8 mouse cellular contexts compared by ENCODE assay signal in genomic region chr4:58911831-58912628, GRCm38 (mm10). TPM values are rescaled to one million over a fixed set of nuclear protein-coding genes. Genes with fewer than 3 reads are reported as not detected.
A peak's percentile ranks its signal among the peaks of the same experiment; 100 is the strongest.
DNase-seq lines count a peak whose midpoint lies in the region; ATAC-seq lines count a peak whose summit lies in the region.

No protein-coding gene starts in this region.

- peak overlapping the region; percentile 82 for H3K4me2 ChIP-seq in heart, embryonic 11.5 days
- peak overlapping the region; percentile 87 for H3K4me2 ChIP-seq in liver, embryonic 16.5 days (ENCODE audit: low read depth, low read length)
- H3K4me2 ChIP-seq in neural tube, embryonic 11.5 days (ENCODE audit: low read depth): peak overlapping the region; percentile 68
- H3K4me2 ChIP-seq in stomach, embryonic 16.5 days (ENCODE audit: low read depth, low read length): peak overlapping the region; percentile 77

- no peaks in the 10 kb centered on the region for H3K27me3 ChIP-seq in erythroblast, embryonic 14.5 days (ENCODE audit: control insufficient read depth)
- H3K27me3 ChIP-seq in heart, embryonic 11.5 days (ENCODE audit: control insufficient read depth, insufficient read depth, low read length): no peaks in the 10 kb centered on the region
- H3K27me3 ChIP-seq in liver, embryonic 16.5 days (ENCODE audit: control insufficient read depth, insufficient read depth, low read depth, low read length): no peaks in the 10 kb centered on the region
- no peaks in the 10 kb centered on the region for H3K27me3 ChIP-seq in neural tube, embryonic 11.5 days (ENCODE audit: control insufficient read depth, insufficient read depth, low read length)
- no peaks in the 10 kb centered on the region for H3K27me3 ChIP-seq in stomach, embryonic 16.5 days (ENCODE audit: control insufficient read depth, insufficient read depth, low read length)

- H3K36me3 ChIP-seq in erythroblast, embryonic 14.5 days (ENCODE audit: control insufficient read depth): no peaks in the 10 kb centered on the region
- no peaks in the 10 kb centered on the region for H3K36me3 ChIP-seq in heart, embryonic 11.5 days (ENCODE audit: control insufficient read depth, insufficient read depth, low read length)
- no peaks in the 10 kb centered on the region for H3K36me3 ChIP-seq in liver, embryonic 16.5 days (ENCODE audit: control insufficient read depth, insufficient read depth)
- H3K36me3 ChIP-seq in neural tube, embryonic 11.5 days (ENCODE audit: control insufficient read depth, insufficient read depth, low read length): no peaks in the 10 kb centered on the region
- no peaks in the 10 kb centered on the region for H3K36me3 ChIP-seq in stomach, embryonic 16.5 days (ENCODE audit: control insufficient read depth, insufficient read depth, low read length)

- WGBS in heart, embryonic 11.5 days (ENCODE audit: insufficient replicate concordance): under 1% methylated on average over 107 of the region's 126 CpGs
- under 1% methylated on average over 101 of the region's 126 CpGs for WGBS in liver, embryonic 16.5 days (ENCODE audit: insufficient replicate concordance)
- WGBS in neural tube, embryonic 11.5 days: under 1% methylated on average over 94 of the region's 126 CpGs
- WGBS in stomach, embryonic 16.5 days: under 1% methylated on average over 100 of the region's 126 CpGs

- peak overlapping the region; percentile 88 for H3K4me3 ChIP-seq in erythroblast, embryonic 14.5 days (replicated peaks)
- H3K4me3 ChIP-seq in heart, embryonic 11.5 days (ENCODE audit: low read depth, low read length): peak overlapping the region; percentile 94
- peak overlapping the region; percentile 96 for H3K4me3 ChIP-seq in liver, embryonic 16.5 days (ENCODE audit: low read depth, low read length)
- peak overlapping the region; percentile 94 for H3K4me3 ChIP-seq in neural tube, embryonic 11.5 days (ENCODE audit: low read depth, low read length)
- H3K4me3 ChIP-seq in stomach, embryonic 16.5 days (replicated peaks; ENCODE audit: low read length): peak overlapping the region; percentile 86

- no peaks in the 10 kb centered on the region for H3K9me3 ChIP-seq in erythroblast, embryonic 14.5 days (ENCODE audit: control insufficient read depth, low read length)
- no peaks in the 10 kb centered on the region for H3K9me3 ChIP-seq in heart, embryonic 11.5 days (replicated peaks; ENCODE audit: control insufficient read depth, low read length)
- H3K9me3 ChIP-seq in liver, embryonic 16.5 days (replicated peaks; ENCODE audit: control insufficient read depth, low read length): no peaks in the 10 kb centered on the region
- no peaks in the 10 kb centered on the region for H3K9me3 ChIP-seq in neural tube, embryonic 11.5 days (ENCODE audit: control insufficient read depth, low read length)
- H3K9me3 ChIP-seq in stomach, embryonic 16.5 days (replicated peaks; ENCODE audit: control insufficient read depth, low read length): no peaks in the 10 kb centered on the region

- peaks cover 60% of the 10 kb centered on the region for H3K4me1 ChIP-seq in erythroblast, embryonic 14.5 days (ENCODE audit: control insufficient read depth)
- peaks cover 9% of the 10 kb centered on the region for H3K4me1 ChIP-seq in heart, embryonic 11.5 days (ENCODE audit: control insufficient read depth, insufficient read depth, low read length)
- H3K4me1 ChIP-seq in liver, embryonic 16.5 days (ENCODE audit: control insufficient read depth, low read depth, low read length): peaks cover 21% of the 10 kb centered on the region
- H3K4me1 ChIP-seq in neural tube, embryonic 11.5 days (ENCODE audit: control insufficient read depth, insufficient read depth, low read length): no peaks in the 10 kb centered on the region; the same call in 1 of the 2 replicates
- H3K4me1 ChIP-seq in stomach, embryonic 16.5 days (ENCODE audit: control insufficient read depth, insufficient read depth, low read length): peaks cover 10% of the 10 kb centered on the region

- peak overlapping the region; percentile 98 for H3K9ac ChIP-seq in heart, embryonic 11.5 days (ENCODE audit: low read depth, low read length)
- H3K9ac ChIP-seq in liver, embryonic 16.5 days (ENCODE audit: low read depth, low read length): peak overlapping the region; percentile 95
- peak overlapping the region; percentile 95 for H3K9ac ChIP-seq in neural tube, embryonic 11.5 days (ENCODE audit: low read length)
- H3K9ac ChIP-seq in stomach, embryonic 16.5 days (ENCODE audit: low read length): peak overlapping the region; percentile 99

- peak; percentile 73 for DNase-seq in CD4-positive, CD25-positive, alpha-beta regulatory T cell, adult 2 months (ENCODE audit: low read depth, low spot score)
- peak; percentile 73 for DNase-seq in adrenal gland, postnatal 25 days
- DNase-seq in kidney, postnatal 10 days: peak; percentile 76
- DNase-seq in neural tube, embryonic 11.5 days (ENCODE audit: low spot score): peak; percentile 80

- peak; percentile 73 for ATAC-seq in heart, embryonic 11.5 days (replicated peaks; ENCODE audit: insufficient number of reproducible peaks, low FRiP score, low TSS enrichment)
- peak; percentile 59 for ATAC-seq in liver, embryonic 16.5 days (ENCODE audit: low read depth)
- peak; percentile 75 for ATAC-seq in neural tube, embryonic 11.5 days (ENCODE audit: insufficient read depth, low FRiP score, low TSS enrichment)
- peak; percentile 77 for ATAC-seq in stomach, embryonic 16.5 days (ENCODE audit: insufficient read depth, low FRiP score)

- peak overlapping the region; percentile 98 for H3K27ac ChIP-seq in heart, embryonic 11.5 days (ENCODE audit: low read depth, low read length)
- H3K27ac ChIP-seq in liver, embryonic 16.5 days (ENCODE audit: low read length): peak overlapping the region; percentile 90
- H3K27ac ChIP-seq in neural tube, embryonic 11.5 days (ENCODE audit: low read depth, low read length): peak overlapping the region; percentile 96
- H3K27ac ChIP-seq in stomach, embryonic 16.5 days (ENCODE audit: low read length): peak overlapping the region; percentile 98

RNA-seq across cellular contexts. Expression of gene Ecpas, which starts 0.5 kb away (rescaled TPM):
- total RNA-seq in adrenal gland, postnatal 25 days (2021): 174 and 181 TPM in 2 replicates
- polyA plus RNA-seq in erythroblast, embryonic 14.5 days (2012): 0.18 and 0.51 TPM in 2 replicates
- polyA plus RNA-seq in heart, embryonic 11.5 days (2014; fragmentation: Nextera tagmentation; extraction: Ambion mirVana): 28.4 and 33.3 TPM in 2 replicates
- 12.7 and 14.0 TPM in 2 replicates for polyA plus RNA-seq in liver, embryonic 16.5 days (2015; fragmentation: Nextera tagmentation; extraction: Ambion mirVana)
- 36.9 and 47.7 TPM in 2 replicates for polyA plus RNA-seq in neural tube, embryonic 11.5 days (2014; fragmentation: Nextera tagmentation; extraction: Ambion mirVana)
- 29.0 and 30.4 TPM in 2 replicates for polyA plus RNA-seq in stomach, embryonic 16.5 days (2015; fragmentation: Nextera tagmentation; extraction: Ambion mirVana)

RNA-seq across cellular contexts. Expression of gene Zkscan16, which starts 31.4 kb away (rescaled TPM):
- 1.4 and 5.2 TPM in 2 replicates for total RNA-seq in adrenal gland, postnatal 25 days (2021)
- polyA plus RNA-seq in erythroblast, embryonic 14.5 days (2012): not detected in 2 replicates
- 0.20 and 0.49 TPM in 2 replicates for polyA plus RNA-seq in heart, embryonic 11.5 days (2014; fragmentation: Nextera tagmentation; extraction: Ambion mirVana)
- 0.04 and 0.05 TPM in 2 replicates for polyA plus RNA-seq in liver, embryonic 16.5 days (2015; fragmentation: Nextera tagmentation; extraction: Ambion mirVana)
- 1.3 and 1.5 TPM in 2 replicates for polyA plus RNA-seq in neural tube, embryonic 11.5 days (2014; fragmentation: Nextera tagmentation; extraction: Ambion mirVana)
- 0.62 and 0.84 TPM in 2 replicates for polyA plus RNA-seq in stomach, embryonic 16.5 days (2015; fragmentation: Nextera tagmentation; extraction: Ambion mirVana)

Comparison
In these comparisons a context has a peak if more than half of its experiments do, and no peak if none do; other contexts are left out.
1. Peak in every context shown above with its lines: DNase-seq, ATAC-seq, H3K4me3 ChIP-seq and H3K27ac ChIP-seq.